Mouse (Mus musculus): ENCODE measurements around the gene Ugt1a7c. TPM values are rescaled to one million over a fixed set of nuclear protein-coding genes. Genes with fewer than 3 reads are reported as not detected.

The Ugt1a7c gene
- polyA plus RNA-seq, 1 experiment from 2014 or later = 4.2 TPM

Other genes starting within 250 kb of the Ugt1a7c start
- 24.4 and 25.2 TPM in 2 replicates for gene Dgkd, start 241.8 kb upstream of the Ugt1a7c start, polyA plus RNA-seq (2015; fragmentation: Nextera tagmentation; extraction: Ambion mirVana)
- gene Usp40, start 86.5 kb upstream of the Ugt1a7c start, polyA plus RNA-seq (2015; fragmentation: Nextera tagmentation; extraction: Ambion mirVana) = 38.0 and 39.2 TPM in 2 replicates
- not detected in 2 replicates for gene Ugt1a10, start 39.7 kb upstream of the Ugt1a7c start, polyA plus RNA-seq (2015; fragmentation: Nextera tagmentation; extraction: Ambion mirVana)
- gene Ugt1a9, start 24.3 kb upstream of the Ugt1a7c start, polyA plus RNA-seq (2015; fragmentation: Nextera tagmentation; extraction: Ambion mirVana) = not detected in 2 replicates
- not detected in 2 replicates for gene Ugt1a8, start 7.2 kb upstream of the Ugt1a7c start, polyA plus RNA-seq (2015; fragmentation: Nextera tagmentation; extraction: Ambion mirVana)
- gene Ugt1a6b, start 8.2 kb downstream of the Ugt1a7c start, polyA plus RNA-seq (2015; fragmentation: Nextera tagmentation; extraction: Ambion mirVana) = 0.60 and 1.00 TPM in 2 replicates
- 7.5 and 8.1 TPM in 2 replicates for gene Ugt1a6a, start 39.7 kb downstream of the Ugt1a7c start, polyA plus RNA-seq (2015; fragmentation: Nextera tagmentation; extraction: Ambion mirVana)
- gene Ugt1a5, start 71.0 kb downstream of the Ugt1a7c start, polyA plus RNA-seq (2015; fragmentation: Nextera tagmentation; extraction: Ambion mirVana) = not detected in 2 replicates
- gene Ugt1a2, start 105.5 kb downstream of the Ugt1a7c start, polyA plus RNA-seq (2015; fragmentation: Nextera tagmentation; extraction: Ambion mirVana) = not detected in 2 replicates
- gene Dnajb3, start 110.7 kb downstream of the Ugt1a7c start, polyA plus RNA-seq (2015; fragmentation: Nextera tagmentation; extraction: Ambion mirVana) = 11.1 and 11.6 TPM in 2 replicates
- 10.8 and 12.3 TPM in 2 replicates for gene Ugt1a1, start 116.9 kb downstream of the Ugt1a7c start, polyA plus RNA-seq (2015; fragmentation: Nextera tagmentation; extraction: Ambion mirVana)
- 1.6 and 2.2 TPM in 2 replicates for gene Mroh2a, start 131.9 kb downstream of the Ugt1a7c start, polyA plus RNA-seq (2015; fragmentation: Nextera tagmentation; extraction: Ambion mirVana)
- gene Hjurp, start 182.6 kb downstream of the Ugt1a7c start, polyA plus RNA-seq (2015; fragmentation: Nextera tagmentation; extraction: Ambion mirVana) = 161 and 168 TPM in 2 replicates
- not detected in 2 replicates for gene Trpm8, start 182.6 kb downstream of the Ugt1a7c start, polyA plus RNA-seq (2015; fragmentation: Nextera tagmentation; extraction: Ambion mirVana)

Data from limb, embryonic 15.5 days (tissue).